Mouse (Mus musculus) CH12.LX (cell line): ENCODE results near the gene 0610030E20Rik.

Source experiments
- CTCF ChIP-seq, 2 experiments: IDR thresholded peaks in 1 of 2; conservative IDR thresholded peaks in 1 of 2; 2 replicates each; pipeline ENCODE4 v1.5.1; 2011 to 2012; ENCODE audit warnings: low read depth in 2 of 2, low read length in 2 of 2, improper control_type of control experiment in 1 of 2, inconsistent platforms in 1 of 2, mild to moderate bottlenecking in 1 of 2, moderate library complexity in 1 of 2
- E2F4 ChIP-seq: IDR thresholded peaks from 2 replicates; pipeline ENCODE4 v1.6.1; 2011; ENCODE audit warnings: low read depth, low read length, improper control_type of control experiment; ENCODE audit not compliant: insufficient replicate concordance
- EP300 ChIP-seq: IDR thresholded peaks from 2 replicates; pipeline ENCODE4 v1.6.1; 2011; ENCODE audit warnings: low read length, improper control_type of control experiment
- HCFC1 ChIP-seq: IDR thresholded peaks from 2 replicates; pipeline ENCODE4 v1.6.1; 2012; ENCODE audit warnings: low read depth, mild to moderate bottlenecking, inconsistent platforms, low read length, improper control_type of control experiment
- JUN ChIP-seq: IDR thresholded peaks from 2 replicates; pipeline ENCODE4 v1.6.1; 2011; ENCODE audit warnings: low read depth, mild to moderate bottlenecking, low read length, improper control_type of control experiment, moderate library complexity; ENCODE audit not compliant: insufficient read depth
- JUND ChIP-seq: conservative IDR thresholded peaks from 2 replicates; pipeline ENCODE4 v1.6.1; 2011; ENCODE audit warnings: low read depth, low read length, improper control_type of control experiment
- NELFE ChIP-seq: IDR thresholded peaks from 2 replicates; pipeline ENCODE4 v1.6.1; 2011; ENCODE audit warnings: low read depth, low read length, improper control_type of control experiment
- NRF1 ChIP-seq: IDR thresholded peaks from 2 replicates; pipeline ENCODE4 v1.6.1; 2014; ENCODE audit warnings: low read depth, mild to moderate bottlenecking, inconsistent platforms, low read length, improper control_type of control experiment, moderate library complexity
- POLR2A ChIP-seq: IDR thresholded peaks from 2 replicates; pipeline ENCODE4 v1.6.1; 2011; ENCODE audit warnings: low read depth, mild to moderate bottlenecking, improper control_type of control experiment, low read length
- POLR2AphosphoS2 ChIP-seq: IDR thresholded peaks from 2 replicates; pipeline ENCODE4 v1.6.1; 2011; ENCODE audit warnings: low read depth, low read length, improper control_type of control experiment
- SIN3A ChIP-seq: IDR thresholded peaks from 2 replicates; pipeline ENCODE4 v1.6.1; 2012; ENCODE audit warnings: low read length, improper control_type of control experiment, inconsistent platforms
- USF1 ChIP-seq: IDR thresholded peaks from 2 replicates; pipeline ENCODE4 v1.6.1; 2014; ENCODE audit warnings: low read depth, mild to moderate bottlenecking, inconsistent platforms, low read length, improper control_type of control experiment
- USF2 ChIP-seq: conservative IDR thresholded peaks from 2 replicates; pipeline ENCODE4 v1.6.1; 2011; ENCODE audit warnings: low read depth, low read length, improper control_type of control experiment
- ZNF384 ChIP-seq: IDR thresholded peaks from 2 replicates; pipeline ENCODE4 v1.6.1; 2012; ENCODE audit warnings: low read depth, low read length, improper control_type of control experiment, inconsistent platforms

- TF ChIP-seq CTCF (conservative IDR thresholded peaks at IDR 0.05 in 1 of 2, IDR thresholded peaks at IDR 0.05 in 1 of 2; ENCODE audit: low read depth in 2 of 2, low read length in 2 of 2): no peak
- TF ChIP-seq NELFE: no peak
- no peak for TF ChIP-seq HCFC1
- TF ChIP-seq JUN: no peak
- no peak for TF ChIP-seq POLR2AphosphoS2
- TF ChIP-seq USF1: no peak
- no peak for TF ChIP-seq USF2
- TF ChIP-seq EP300: no peak
- no peak for TF ChIP-seq ZNF384
- no peak for TF ChIP-seq NRF1
- no peak for TF ChIP-seq POLR2A
- no peak for TF ChIP-seq JUND
- no peak for TF ChIP-seq E2F4
- TF ChIP-seq SIN3A: no peak
Observed at GRCm38 (mm10) chr6:72370091-72370490, 23.0 kb downstream of the 0610030E20Rik start.
